Mouse (Mus musculus) lung, embryonic 16.5 days (tissue): ENCODE results near the gene Alox5ap. TPM values are rescaled to one million over a fixed set of nuclear protein-coding genes. Genes with fewer than 3 reads are reported as not detected.
A peak's percentile ranks its signal among the peaks of the same experiment; 100 is the strongest.

ENCODE experiments used
- ATAC-seq: fragments of 200-750 bp; cut with Nextera tagmentation; 2 replicates; pipeline ENCODE4 v1.8.0; 2017; ENCODE audit warnings: low read depth, mild to moderate bottlenecking, moderate library complexity
- H3K27ac ChIP-seq: fragments of 300-500 bp; sonication (generic); 2 replicates; pipeline ENCODE4 v1.5.1; 2014; ENCODE audit warnings: mild to moderate bottlenecking, control low read depth, low read length
- H3K27me3 ChIP-seq: fragments of 300-500 bp; sonication (generic); 2 replicates; pipeline ENCODE4 v1.6.1; 2014; ENCODE audit warnings: low read depth, low read length, mixed read lengths; ENCODE audit not compliant: control insufficient read depth, insufficient read depth
- H3K36me3 ChIP-seq: fragments of 300-500 bp; sonication (generic); 2 replicates; pipeline ENCODE4 v1.6.1; 2014; ENCODE audit warnings: low read length; ENCODE audit not compliant: control insufficient read depth, insufficient read depth
- H3K4me1 ChIP-seq: fragments of 300-500 bp; sonication (generic); replicated peaks from 2 replicates; pipeline ENCODE4 v1.6.1; 2014; ENCODE audit warnings: low read length, mixed read lengths; ENCODE audit not compliant: control insufficient read depth, insufficient read depth
- H3K4me2 ChIP-seq: fragments of 300-500 bp; sonication (generic); 2 replicates; pipeline ENCODE4 v1.6.1; 2014; ENCODE audit warnings: low read depth, low read length, control low read depth
- H3K4me3 ChIP-seq: fragments of 300-500 bp; sonication (generic); 2 replicates; pipeline ENCODE4 v1.5.1; 2014; ENCODE audit warnings: mild to moderate bottlenecking, low read length, control low read depth
- H3K9ac ChIP-seq: fragments of 300-500 bp; sonication (generic); 2 replicates; pipeline ENCODE4 v1.6.1; 2014; ENCODE audit warnings: low read length, control low read depth
- H3K9me3 ChIP-seq: fragments of 300-500 bp; sonication (generic); 2 replicates; pipeline ENCODE4 v1.6.1; 2016; ENCODE audit warnings: low read length; ENCODE audit not compliant: control insufficient read depth
- WGBS: fragments of 180-500 bp; shearing (Covaris S2); extraction: QIAGEN DNeasy Blood & Tissue Kit; methylation state at CpG from one replicate; pipeline ENCODE4 v1.1.7; 2014; 5-methylcytosine and 5-hydroxymethylcytosine counted together
- polyA plus RNA-seq: library from polyadenylated mRNA; unstranded; fragments of >200 nt; fragmentation: Nextera tagmentation; extraction: Ambion mirVana; gene quantifications from 2 replicates; pipeline ENCODE4 v1.2.1, GENCODE M21; 2015

Alox5ap gene
- polyA plus RNA-seq, 1 experiment from 2014 or later, result 22.0 TPM

DNA sequence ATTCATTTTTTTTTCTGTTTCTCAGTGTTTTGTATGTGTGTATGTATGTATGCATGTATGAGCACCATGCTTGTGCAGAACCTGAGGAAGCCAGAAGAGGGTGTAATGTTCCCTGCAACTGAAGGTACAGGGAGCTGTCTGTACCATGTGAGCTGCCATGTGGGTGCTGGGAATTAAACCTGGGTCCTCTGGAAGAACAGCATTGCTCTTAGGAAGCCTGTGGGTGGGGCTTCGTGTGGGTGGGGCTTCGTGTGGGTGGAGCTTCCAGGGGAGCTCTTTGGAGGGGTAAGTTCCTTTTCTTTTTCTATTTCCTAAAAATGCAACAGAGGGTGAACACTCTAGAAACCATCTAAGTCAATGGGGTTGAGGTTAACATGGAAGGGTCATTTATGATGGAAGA lies 11.1 kb upstream of the Alox5ap start:
- no peaks in the 10 kb centered on the region for H3K9me3 ChIP-seq
- no peaks in the 10 kb centered on the region for H3K36me3 ChIP-seq
- no peaks in the 10 kb centered on the region for H3K27me3 ChIP-seq
- H3K27ac ChIP-seq, result no peak overlapping the region
- H3K4me2 ChIP-seq, result no peak overlapping the region
- H3K4me1 ChIP-seq, result no peaks in the 10 kb centered on the region
- WGBS, result 74% methylated on average over 2 of the region's 2 CpGs
- no peak overlapping the region for H3K4me3 ChIP-seq
- H3K9ac ChIP-seq, result no peak overlapping the region
- ATAC-seq, result no peak

DNA sequence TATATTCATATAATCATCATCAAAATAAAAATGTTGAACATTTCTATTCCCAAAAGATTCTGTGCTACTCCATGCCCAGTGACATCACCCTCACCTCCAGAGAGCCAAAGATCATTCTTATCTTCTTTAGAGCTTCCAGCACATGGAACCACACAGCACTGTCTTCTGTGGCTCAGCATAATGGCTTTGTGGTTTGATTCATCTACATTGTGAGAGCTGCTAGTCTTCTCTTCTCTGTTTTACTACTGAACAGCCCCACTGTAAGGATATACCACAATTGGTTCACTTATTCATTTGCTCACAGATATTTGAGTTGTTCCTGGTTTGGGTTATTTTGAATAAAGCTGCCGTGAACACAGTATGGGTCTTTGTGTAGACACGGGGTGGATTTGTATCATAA lies 9.0 kb upstream of the Alox5ap start:
- Histone ChIP-seq H3K9me3 (no peaks in the 10 kb centered on the region), H3K4me3 (no peak overlapping the region), H3K9ac (no peak overlapping the region), H3K4me2 (no peak overlapping the region), H3K27me3 (no peaks in the 10 kb centered on the region), H3K4me1 (no peaks in the 10 kb centered on the region; the same call in 1 of the 2 replicates), H3K27ac (no peak overlapping the region), H3K36me3 (no peaks in the 10 kb centered on the region)
- 80% methylated on average over 2 of the region's 2 CpGs for whole genome bisulfite sequencing
- ATAC-seq, result no peak

DNA sequence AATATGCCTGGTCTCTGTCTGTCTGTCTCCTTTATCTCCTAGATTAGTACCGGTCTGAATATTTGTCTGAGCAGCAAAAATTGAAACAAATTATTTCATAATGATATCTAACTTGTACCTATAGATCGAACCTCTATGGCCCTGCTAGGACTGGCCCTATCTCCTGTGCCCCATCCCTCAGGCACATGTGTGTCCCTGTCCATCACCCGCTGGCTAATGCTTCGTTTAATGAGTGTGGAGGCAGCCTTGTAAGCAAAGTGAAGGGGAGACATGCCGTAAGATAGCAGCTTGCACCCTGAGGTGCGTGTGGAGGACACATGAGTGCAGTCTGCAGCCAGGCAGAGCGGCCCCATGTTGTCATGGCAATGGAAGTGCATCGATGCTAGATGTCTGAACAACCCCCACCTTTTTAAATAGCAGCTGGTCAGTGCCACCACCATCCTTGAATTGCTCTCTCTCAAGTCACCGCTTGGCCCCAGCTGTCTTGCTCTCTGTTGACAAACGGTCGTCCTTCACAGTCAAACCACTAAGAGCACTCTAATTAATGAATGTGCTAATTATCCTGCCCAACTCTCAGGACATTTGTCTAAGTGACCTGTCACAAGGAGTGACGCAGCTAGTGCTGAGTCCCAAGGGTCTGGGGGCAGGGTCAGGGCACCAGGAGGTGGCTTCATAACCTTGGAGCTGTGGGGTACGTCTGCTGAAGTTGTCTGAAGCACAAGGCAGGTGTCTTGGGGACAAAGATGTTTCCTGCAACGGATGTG lies 6.9 kb upstream of the Alox5ap start:
- no peak for ATAC-seq
- Histone ChIP-seq H3K4me2 (no peak overlapping the region), H3K9me3 (no peaks in the 10 kb centered on the region), H3K36me3 (no peaks in the 10 kb centered on the region), H3K4me1 (no peaks in the 10 kb centered on the region; the same call in 1 of the 2 replicates), H3K27me3 (no peaks in the 10 kb centered on the region), H3K4me3 (no peak overlapping the region), H3K9ac (no peak overlapping the region), H3K27ac (no peak overlapping the region)
- WGBS, result 42% methylated on average over 14 of the region's 14 CpGs

DNA sequence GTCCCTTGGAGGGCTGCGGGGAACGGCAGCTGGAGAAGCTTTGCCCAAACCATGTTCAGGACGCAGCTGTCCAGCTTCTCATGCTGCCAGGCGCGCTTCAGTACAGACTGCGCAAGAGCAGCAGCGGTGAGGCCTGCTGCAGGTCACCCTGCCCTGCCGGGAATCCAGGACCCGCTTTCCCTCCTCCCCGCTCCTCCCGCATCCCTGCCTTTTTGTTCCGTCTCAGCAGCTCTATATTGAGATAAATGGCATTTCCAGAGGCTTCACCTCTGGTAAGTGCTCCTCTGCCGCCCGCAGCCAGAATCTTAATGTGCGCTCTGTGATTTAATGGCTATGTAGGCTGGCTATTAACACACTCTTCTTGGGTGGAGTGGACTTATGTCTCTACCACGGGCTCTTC lies 5.5 kb upstream of the Alox5ap start:
- peak overlapping the region; percentile 27; the same call in 1 of the 2 replicates for H3K4me2 ChIP-seq
- 42% methylated on average over 16 of the region's 16 CpGs for WGBS
- H3K27ac ChIP-seq, result no peak overlapping the region

DNA sequence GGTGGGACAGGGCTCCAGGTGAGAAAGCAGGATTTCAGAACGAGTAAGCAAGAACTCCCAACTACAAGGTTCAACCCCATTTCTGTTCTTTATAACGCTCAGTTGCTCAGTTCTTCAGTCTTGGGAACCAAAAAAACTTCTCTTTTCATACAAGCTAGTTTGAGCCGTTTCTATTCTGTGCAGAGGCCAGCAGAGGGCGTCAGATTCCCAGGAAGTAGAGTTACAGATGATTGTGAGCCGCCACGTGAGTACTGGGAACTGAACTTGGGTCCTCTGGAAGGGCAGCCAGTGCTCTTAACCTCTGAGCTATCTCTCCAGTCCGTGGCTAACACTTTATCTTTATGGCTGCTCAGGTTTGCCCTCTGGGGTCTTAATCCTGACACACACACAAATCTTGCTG lies 3.1 kb upstream of the Alox5ap start:
- no peak overlapping the region for H3K9ac ChIP-seq
- no peak overlapping the region for H3K4me2 ChIP-seq
- H3K4me1 ChIP-seq, result no peaks in the 10 kb centered on the region; the same call in 1 of the 2 replicates
- ATAC-seq, result no peak
- no peak overlapping the region for H3K27ac ChIP-seq
- H3K36me3 ChIP-seq, result no peaks in the 10 kb centered on the region
- no peak overlapping the region for H3K4me3 ChIP-seq
- 75% methylated on average over 7 of the region's 7 CpGs for WGBS
- no peaks in the 10 kb centered on the region for H3K9me3 ChIP-seq
- H3K27me3 ChIP-seq, result no peaks in the 10 kb centered on the region

More for the DNA sequence above, 5.5 kb upstream of the Alox5ap start:
- Histone ChIP-seq H3K27me3 (no peaks in the 10 kb centered on the region), H3K9me3 (no peaks in the 10 kb centered on the region), H3K4me3 (no peak overlapping the region), H3K4me1 (no peaks in the 10 kb centered on the region; the same call in 1 of the 2 replicates), H3K36me3 (no peaks in the 10 kb centered on the region), H3K9ac (no peak overlapping the region)
- peak; percentile 17; the same call in 1 of the 2 replicates for ATAC-seq

DNA sequence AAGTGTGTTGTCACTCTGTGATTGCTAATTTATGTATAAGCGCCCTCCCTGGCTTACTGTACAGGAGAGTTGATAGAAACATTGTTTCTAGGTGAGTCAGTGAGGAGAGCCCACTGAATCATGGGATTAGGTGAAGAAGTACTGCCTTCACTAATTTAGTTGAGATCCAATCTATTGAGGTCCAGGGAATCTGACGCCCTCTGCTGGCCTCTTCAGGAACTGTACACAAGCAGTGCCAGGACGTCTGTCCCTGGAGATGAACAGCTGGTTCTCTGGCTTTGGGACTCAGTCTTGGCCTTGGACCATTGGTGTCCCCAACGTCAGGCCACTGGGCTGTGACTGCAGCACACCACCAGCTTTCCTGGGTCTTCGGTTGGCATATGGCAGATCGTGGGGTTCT lies 2.7 kb upstream of the Alox5ap start:
- Histone ChIP-seq H3K9me3 (no peaks in the 10 kb centered on the region), H3K4me1 (no peaks in the 10 kb centered on the region; the same call in 1 of the 2 replicates), H3K4me3 (no peak overlapping the region), H3K27me3 (no peaks in the 10 kb centered on the region), H3K27ac (no peak overlapping the region), H3K4me2 (no peak overlapping the region), H3K9ac (no peak overlapping the region), H3K36me3 (no peaks in the 10 kb centered on the region)
- 57% methylated on average over 6 of the region's 6 CpGs for WGBS
- ATAC-seq, result no peak

DNA sequence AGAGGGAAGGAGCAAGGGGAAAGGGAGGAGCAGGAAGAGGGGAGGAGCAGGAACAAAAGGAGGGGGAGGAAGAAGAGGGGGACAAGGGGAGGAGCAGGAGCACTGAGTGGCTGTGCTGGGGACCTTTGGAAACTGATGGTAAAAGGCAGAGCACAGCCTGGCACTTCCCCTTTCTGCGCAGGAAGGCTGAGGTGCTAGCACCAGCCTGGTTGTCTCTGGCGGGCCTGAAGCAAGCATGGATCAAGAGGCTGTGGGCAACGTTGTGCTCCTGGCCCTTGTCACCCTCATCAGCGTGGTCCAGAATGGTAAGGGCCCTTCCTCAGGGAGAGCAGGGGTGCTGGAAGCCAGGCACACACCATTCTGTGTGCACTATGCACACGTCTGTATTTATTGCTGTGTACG lies 312 bp downstream of the Alox5ap start:
- no peaks in the 10 kb centered on the region for H3K4me1 ChIP-seq
- H3K27me3 ChIP-seq, result no peaks in the 10 kb centered on the region
- H3K4me2 ChIP-seq, result no peak overlapping the region
- H3K27ac ChIP-seq, result no peak overlapping the region
- no peaks in the 10 kb centered on the region for H3K9me3 ChIP-seq
- no peak overlapping the region for H3K4me3 ChIP-seq
- WGBS, result 44% methylated on average over 6 of the region's 6 CpGs
- ATAC-seq, result peak; percentile 15; the same call in 1 of the 2 replicates
- H3K9ac ChIP-seq, result no peak overlapping the region
- H3K36me3 ChIP-seq, result no peaks in the 10 kb centered on the region

DNA sequence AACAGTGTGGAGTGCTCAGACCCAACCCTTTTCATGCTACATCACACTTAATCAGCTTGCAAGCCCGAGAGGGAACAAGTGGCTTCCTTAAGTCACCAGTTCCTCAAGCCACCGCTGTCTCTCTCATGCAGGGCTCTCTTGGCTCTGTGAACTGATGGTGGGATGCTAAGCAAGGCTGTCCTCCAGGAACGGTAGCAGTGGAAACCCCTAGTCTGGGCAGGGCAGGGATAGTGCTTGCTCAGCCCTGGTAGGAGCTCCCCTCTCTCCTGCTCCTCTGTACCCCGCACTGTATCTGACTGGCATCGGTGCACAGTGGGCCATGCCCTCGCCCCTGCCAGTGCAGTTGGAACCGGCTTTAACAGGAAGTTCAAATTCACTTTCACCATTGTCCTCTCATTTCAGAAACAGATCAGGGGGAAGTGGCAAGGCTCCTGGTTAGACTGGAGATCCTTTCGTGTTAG lies 2.2 kb downstream of the Alox5ap start:
- no peak for ATAC-seq
- no peaks in the 10 kb centered on the region for H3K36me3 ChIP-seq
- no peak overlapping the region for H3K9ac ChIP-seq
- no peak overlapping the region for H3K27ac ChIP-seq
- no peaks in the 10 kb centered on the region for H3K27me3 ChIP-seq
- H3K4me1 ChIP-seq, result no peaks in the 10 kb centered on the region
- H3K4me3 ChIP-seq, result no peak overlapping the region
- H3K4me2 ChIP-seq, result no peak overlapping the region
- 70% methylated on average over 8 of the region's 8 CpGs for WGBS
- H3K9me3 ChIP-seq, result peaks cover 2% of the 10 kb centered on the region; the same call in 1 of the 2 replicates

DNA sequence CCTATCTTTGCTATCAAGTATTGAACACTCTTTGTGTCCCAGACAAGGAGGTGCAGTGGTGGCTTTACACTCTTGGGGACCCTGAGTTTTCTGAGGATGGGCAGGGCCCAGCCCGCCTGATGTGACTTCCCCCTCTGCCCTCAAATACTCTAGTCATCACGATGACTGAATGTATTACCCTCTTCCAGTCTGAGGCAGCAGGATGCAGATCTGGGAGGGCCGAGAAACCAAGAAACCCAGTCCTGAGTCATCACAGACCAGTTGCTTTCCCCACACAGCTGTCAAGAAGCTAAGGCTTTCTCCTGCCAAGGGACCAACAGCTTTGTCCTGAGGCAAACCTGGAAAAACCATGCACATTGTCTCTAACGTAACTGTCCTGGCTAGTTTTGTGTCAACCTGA lies 2.9 kb downstream of the Alox5ap start:
- Histone ChIP-seq H3K4me2 (no peak overlapping the region), H3K4me1 (no peaks in the 10 kb centered on the region), H3K4me3 (no peak overlapping the region), H3K27ac (no peak overlapping the region), H3K9me3 (peaks cover 2% of the 10 kb centered on the region; the same call in 1 of the 2 replicates), H3K9ac (no peak overlapping the region), H3K27me3 (no peaks in the 10 kb centered on the region), H3K36me3 (no peaks in the 10 kb centered on the region)
- WGBS, result 72% methylated on average over 4 of the region's 4 CpGs
- ATAC-seq, result no peak
